ENCODE assay signal across 31 mouse cellular contexts in genomic region chr6:38969944-38970740, GRCm38 (mm10).
DNase-seq lines count a peak whose midpoint lies in the region; ATAC-seq lines count a peak whose summit lies in the region.
"Had no signal": no experiment of that assay in that cellular context is flagged by ENCODE, and none has a peak within 500 bp of the region (broad histone marks: within the 10 kb centered on the region; RNA-seq: fewer than 3 reads in every experiment).

No protein-coding gene starts in this region.

- ATAC-seq in hindbrain, embryonic 12.5 days (ENCODE audit: low FRiP score), result peak; percentile 54; the same call in 1 of the 2 replicates
- peak; percentile 43; the same call in 1 of the 2 replicates for ATAC-seq in midbrain, embryonic 13.5 days
- ATAC-seq in midbrain, embryonic 15.5 days (replicated peaks), result no peak
- no peak for ATAC-seq in midbrain, embryonic 16.5 days
- ATAC-seq in heart, embryonic 11.5 days (replicated peaks; ENCODE audit: insufficient number of reproducible peaks, low FRiP score, low TSS enrichment), result no peak
- no peak for ATAC-seq in activated CD4-positive, CD25-positive, alpha-beta regulatory T cell, adult 4 months
- ATAC-seq: forebrain, embryonic 13.5 days had no signal

- H3K27me3 ChIP-seq in hindbrain, embryonic 12.5 days, result no peaks in the 10 kb centered on the region
- no peaks in the 10 kb centered on the region for H3K27me3 ChIP-seq in hindbrain, embryonic 10.5 days (ENCODE audit: insufficient read depth, poor library complexity, severe bottlenecking)
- H3K27me3 ChIP-seq in midbrain, embryonic 13.5 days, result no peaks in the 10 kb centered on the region
- H3K27me3 ChIP-seq in midbrain, embryonic 15.5 days (replicated peaks), result no peaks in the 10 kb centered on the region
- no peaks in the 10 kb centered on the region for H3K27me3 ChIP-seq in midbrain, embryonic 16.5 days (ENCODE audit: control insufficient read depth, insufficient read depth, low read depth, low read length)
- no peaks in the 10 kb centered on the region for H3K27me3 ChIP-seq in heart, embryonic 11.5 days (ENCODE audit: control insufficient read depth, insufficient read depth, low read length)
- H3K27me3 ChIP-seq: CH12.LX; forebrain, embryonic 13.5 days; heart, embryonic 15.5 days; kidney, embryonic 15.5 days; limb, embryonic 13.5 days; lung, embryonic 15.5 days; midbrain, embryonic 12.5 days had no signal

- H3K9ac ChIP-seq in hindbrain, embryonic 12.5 days, result no peak overlapping the region
- no peak overlapping the region for H3K9ac ChIP-seq in midbrain, embryonic 13.5 days (replicated peaks)
- H3K9ac ChIP-seq in midbrain, embryonic 15.5 days, result no peak overlapping the region
- H3K9ac ChIP-seq in midbrain, embryonic 16.5 days (ENCODE audit: low read depth, low read length), result no peak overlapping the region
- no peak overlapping the region for H3K9ac ChIP-seq in heart, embryonic 11.5 days (ENCODE audit: low read depth, low read length)
- H3K9ac ChIP-seq: forebrain, embryonic 13.5 days; heart, embryonic 15.5 days; kidney, embryonic 15.5 days; limb, embryonic 13.5 days; liver, embryonic 14.5 days; lung, embryonic 15.5 days; midbrain, embryonic 12.5 days had no signal

- WGBS in hindbrain, embryonic 12.5 days, result 70% methylated on average over 6 of the region's 6 CpGs
- 83% methylated on average over 6 of the region's 6 CpGs for WGBS in hindbrain, embryonic 10.5 days
- WGBS in midbrain, embryonic 13.5 days, result 64% methylated on average over 6 of the region's 6 CpGs
- 68% methylated on average over 6 of the region's 6 CpGs for whole genome bisulfite sequencing in midbrain, embryonic 15.5 days
- 52% methylated on average over 6 of the region's 6 CpGs for WGBS in midbrain, embryonic 16.5 days
- WGBS in heart, embryonic 11.5 days (ENCODE audit: insufficient replicate concordance), result 79% methylated on average over 6 of the region's 6 CpGs

- no peak for DNase-seq in hindbrain, embryonic 10.5 days (ENCODE audit: low spot score)
- no peak for DNase-seq in left cerebral cortex, postnatal 14 days (ENCODE audit: low spot score in 2 of 2)
- DNase-seq: adrenal gland, adult 8-10 months; cerebellum, adult 11 months; cerebellum, adult 9-10 months; cerebellum, postnatal 36 days; gastrocnemius, postnatal 10 days; kidney, adult 18-20 months; kidney, postnatal 36 days; right cerebral cortex, adult 18-20 months; right cerebral cortex, postnatal 4 days; thymus, adult 18-20 months; thymus, postnatal 25 days had no signal

- no peak overlapping the region for H3K4me2 ChIP-seq in hindbrain, embryonic 12.5 days (replicated peaks)
- no peak overlapping the region for H3K4me2 ChIP-seq in midbrain, embryonic 13.5 days (replicated peaks)
- H3K4me2 ChIP-seq in midbrain, embryonic 15.5 days, result no peak overlapping the region
- no peak overlapping the region for H3K4me2 ChIP-seq in midbrain, embryonic 16.5 days (ENCODE audit: low read length)
- H3K4me2 ChIP-seq in heart, embryonic 11.5 days, result no peak overlapping the region
- H3K4me2 ChIP-seq: forebrain, embryonic 13.5 days; heart, embryonic 15.5 days; kidney, embryonic 15.5 days; limb, embryonic 13.5 days; lung, embryonic 15.5 days; midbrain, embryonic 12.5 days had no signal

- H3K4me1 ChIP-seq in hindbrain, embryonic 12.5 days, result no peaks in the 10 kb centered on the region
- H3K4me1 ChIP-seq in hindbrain, embryonic 10.5 days (replicated peaks), result no peaks in the 10 kb centered on the region
- H3K4me1 ChIP-seq in midbrain, embryonic 13.5 days (replicated peaks), result peaks cover 7% of the 10 kb centered on the region
- H3K4me1 ChIP-seq in midbrain, embryonic 15.5 days, result peaks cover 6% of the 10 kb centered on the region; the same call in 1 of the 2 replicates
- no peaks in the 10 kb centered on the region for H3K4me1 ChIP-seq in midbrain, embryonic 16.5 days (ENCODE audit: control insufficient read depth, insufficient read depth, low read length)
- H3K4me1 ChIP-seq in heart, embryonic 11.5 days (ENCODE audit: control insufficient read depth, insufficient read depth, low read length), result peaks cover 3% of the 10 kb centered on the region; the same call in 1 of the 2 replicates
- H3K4me1 ChIP-seq: forebrain, embryonic 13.5 days; heart, embryonic 15.5 days; lung, embryonic 15.5 days; midbrain, embryonic 12.5 days had no signal

- intact Hi-C loops in left cerebral cortex, postnatal 14 days (cut with DNase I), result no loop called here

- H3K27ac ChIP-seq in hindbrain, embryonic 12.5 days, result peak overlapping the region; percentile 62; the same call in 1 of the 2 replicates
- H3K27ac ChIP-seq in hindbrain, embryonic 10.5 days, result no peak overlapping the region
- H3K27ac ChIP-seq in midbrain, embryonic 13.5 days, result no peak overlapping the region
- no peak overlapping the region for H3K27ac ChIP-seq in midbrain, embryonic 15.5 days
- peak overlapping the region; percentile 28; the same call in 1 of the 2 replicates for H3K27ac ChIP-seq in midbrain, embryonic 16.5 days (ENCODE audit: low read length)
- H3K27ac ChIP-seq in heart, embryonic 11.5 days (ENCODE audit: low read depth, low read length), result no peak overlapping the region
- H3K27ac ChIP-seq: forebrain, embryonic 13.5 days; heart, embryonic 15.5 days; kidney, embryonic 15.5 days; layer of hippocampus, adult 2 months; left cerebral cortex, adult 2 months; limb, embryonic 13.5 days; liver, embryonic 14.5 days; lung, embryonic 15.5 days; midbrain, embryonic 12.5 days; stomach, postnatal 0 days had no signal

- no peaks in the 10 kb centered on the region for H3K36me3 ChIP-seq in hindbrain, embryonic 12.5 days
- no peaks in the 10 kb centered on the region for H3K36me3 ChIP-seq in hindbrain, embryonic 10.5 days
- no peaks in the 10 kb centered on the region for H3K36me3 ChIP-seq in midbrain, embryonic 13.5 days
- no peaks in the 10 kb centered on the region for H3K36me3 ChIP-seq in midbrain, embryonic 15.5 days (replicated peaks)
- no peaks in the 10 kb centered on the region for H3K36me3 ChIP-seq in midbrain, embryonic 16.5 days (ENCODE audit: control insufficient read depth, insufficient read depth, low read length)
- H3K36me3 ChIP-seq in heart, embryonic 11.5 days (ENCODE audit: control insufficient read depth, insufficient read depth, low read length), result no peaks in the 10 kb centered on the region
- H3K36me3 ChIP-seq: heart, embryonic 15.5 days; kidney, embryonic 15.5 days; limb, embryonic 13.5 days; lung, embryonic 15.5 days; midbrain, embryonic 12.5 days had no signal

- H3K4me3 ChIP-seq in hindbrain, embryonic 12.5 days, result no peak overlapping the region
- H3K4me3 ChIP-seq in hindbrain, embryonic 10.5 days, result no peak overlapping the region
- no peak overlapping the region for H3K4me3 ChIP-seq in midbrain, embryonic 13.5 days (replicated peaks)
- H3K4me3 ChIP-seq in midbrain, embryonic 15.5 days, result no peak overlapping the region
- H3K4me3 ChIP-seq in midbrain, embryonic 16.5 days (ENCODE audit: low read depth, low read length), result no peak overlapping the region
- H3K4me3 ChIP-seq in heart, embryonic 11.5 days (ENCODE audit: low read depth, low read length), result no peak overlapping the region
- H3K4me3 ChIP-seq: forebrain, embryonic 13.5 days; heart, embryonic 15.5 days; kidney, embryonic 15.5 days; layer of hippocampus, adult 2 months; left cerebral cortex, adult 2 months; limb, embryonic 13.5 days; lung, embryonic 15.5 days; midbrain, embryonic 12.5 days; myocyte had no signal

- H3K9me3 ChIP-seq in hindbrain, embryonic 12.5 days (replicated peaks), result no peaks in the 10 kb centered on the region
- H3K9me3 ChIP-seq in hindbrain, embryonic 10.5 days, result no peaks in the 10 kb centered on the region
- H3K9me3 ChIP-seq in midbrain, embryonic 13.5 days, result no peaks in the 10 kb centered on the region
- no peaks in the 10 kb centered on the region for H3K9me3 ChIP-seq in midbrain, embryonic 15.5 days
- no peaks in the 10 kb centered on the region for H3K9me3 ChIP-seq in midbrain, embryonic 16.5 days (replicated peaks; ENCODE audit: control insufficient read depth, low read length, poor library complexity, severe bottlenecking)
- H3K9me3 ChIP-seq in heart, embryonic 11.5 days (replicated peaks; ENCODE audit: control insufficient read depth, low read length), result no peaks in the 10 kb centered on the region
- H3K9me3 ChIP-seq: forebrain, embryonic 13.5 days; heart, embryonic 15.5 days; kidney, embryonic 15.5 days; limb, embryonic 13.5 days; lung, embryonic 15.5 days; midbrain, embryonic 12.5 days had no signal

Comparison
In these comparisons a context has a peak if more than half of its experiments do, and no peak if none do; other contexts are left out.
1. ATAC-seq: peak in hindbrain, embryonic 12.5 days (single experiment) and midbrain, embryonic 13.5 days (single experiment); none in midbrain, embryonic 15.5 days (single experiment), midbrain, embryonic 16.5 days (single experiment), heart, embryonic 11.5 days (single experiment) and activated CD4-positive, CD25-positive, alpha-beta regulatory T cell, adult 4 months (single experiment).
2. H3K27ac ChIP-seq: peak in hindbrain, embryonic 12.5 days (single experiment) and midbrain, embryonic 16.5 days (single experiment); none in hindbrain, embryonic 10.5 days (single experiment), midbrain, embryonic 13.5 days (single experiment), midbrain, embryonic 15.5 days (single experiment) and heart, embryonic 11.5 days (single experiment).